Mouse (Mus musculus): Measurements from ENCODE around the gene Cope. TPM values are rescaled to one million over a fixed set of nuclear protein-coding genes. Genes with fewer than 3 reads are reported as not detected.

The Cope gene
- total and polyA plus RNA-seq, 3 experiments: 134 to 243 (median 191) TPM

GRCm38 (mm10) chr8:70359411-70359810, 57.1 kb downstream of the Cope start:
- no peak overlapping the region for H3K9ac ChIP-seq (ENCODE audit: insufficient read depth, low read depth)
- peaks cover 1 to 2% of the 10 kb centered on the region in 2 experiments; a peak in 3 of 4 replicates for H3K4me1 ChIP-seq (ENCODE audit: control insufficient read depth in 1 of 2, insufficient read depth in 2 of 2)
- H3K27me3 ChIP-seq (replicated peaks): peaks cover 9% of the 10 kb centered on the region
- in situ Hi-C loops (cut with MboI; ENCODE audit: low pct_ligation_motif_present, low pct_unique_long_range_greater_than_20kb, low sequenced_read_pairs) (no loop called here), dilution Hi-C loops (cut with MboI; ENCODE audit: extremely low pct_ligation_motif_present, extremely low pct_unique_long_range_greater_than_20kb, low sequenced_read_pairs) (no loop called here)
- H3K9me3 ChIP-seq (replicated peaks; ENCODE audit: low read length): peaks cover 4% of the 10 kb centered on the region
- no peak overlapping the region for H3K27ac ChIP-seq (ENCODE audit: insufficient read depth, low read depth)
- no peak for DNase-seq (ENCODE audit: extremely low read depth)
- no peak overlapping the region for H3K4me2 ChIP-seq (ENCODE audit: insufficient read depth, low read depth, poor library complexity, severe bottlenecking)
- H3K4me3 ChIP-seq (replicated peaks in 1 of 3; ENCODE audit: low read depth in 2 of 3, low read length in 2 of 3, poor library complexity in 1 of 3): no peak overlapping the region
- no peaks in the 10 kb centered on the region for H3K79me2 ChIP-seq (replicated peaks; ENCODE audit: control insufficient read depth, extremely low read depth, insufficient read depth, poor library complexity, severe bottlenecking)
- H3K36me3 ChIP-seq (replicated peaks in 1 of 2; ENCODE audit: control insufficient read depth in 1 of 2, insufficient read depth in 1 of 2, low read length in 1 of 2): no peaks in the 10 kb centered on the region
- TF ChIP-seq E2F4 (IDR thresholded peaks at IDR 0.05; ENCODE audit: insufficient replicate concordance, low read depth, low read length): no peak
- no peak for TF ChIP-seq ZMIZ1 (IDR thresholded peaks at IDR 0.05; ENCODE audit: low read depth, low read length)
- no peak for TF ChIP-seq PAX5 (IDR thresholded peaks at IDR 0.05; ENCODE audit: low read length)
- TF ChIP-seq ETS1 (conservative IDR thresholded peaks at IDR 0.05; ENCODE audit: low read depth, low read length): no peak

- Histone ChIP-seq H3K27ac (ENCODE audit: insufficient read depth, low read depth) (no peak overlapping the region), H3K9ac (ENCODE audit: insufficient read depth, low read depth) (no peak overlapping the region), H3K79me2 (replicated peaks; ENCODE audit: control insufficient read depth, extremely low read depth, insufficient read depth, poor library complexity, severe bottlenecking) (no peaks in the 10 kb centered on the region), H3K4me3 (replicated peaks in 1 of 3; ENCODE audit: low read depth in 2 of 3, low read length in 2 of 3, poor library complexity in 1 of 3) (no peak overlapping the region), H3K4me1 (ENCODE audit: control insufficient read depth in 1 of 2, insufficient read depth in 2 of 2) (peaks cover 0 to 2% of the 10 kb centered on the region in 2 experiments; a peak in 1 of 4 replicates), H3K27me3 (replicated peaks) (peaks cover 9% of the 10 kb centered on the region), H3K9me3 (replicated peaks; ENCODE audit: low read length) (peaks cover 4% of the 10 kb centered on the region), H3K36me3 (replicated peaks in 1 of 2; ENCODE audit: control insufficient read depth in 1 of 2, insufficient read depth in 1 of 2, low read length in 1 of 2) (no peaks in the 10 kb centered on the region), H3K4me2 (ENCODE audit: insufficient read depth, low read depth, poor library complexity, severe bottlenecking) (no peak overlapping the region)
- dilution Hi-C loops (cut with MboI; ENCODE audit: extremely low pct_ligation_motif_present, extremely low pct_unique_long_range_greater_than_20kb, low sequenced_read_pairs): no loop called here
- in situ Hi-C loops (cut with MboI; ENCODE audit: low pct_ligation_motif_present, low pct_unique_long_range_greater_than_20kb, low sequenced_read_pairs): no loop called here
- peak; percentile 33 for DNase-seq (ENCODE audit: extremely low read depth)
- TF ChIP-seq MAX (IDR thresholded peaks at IDR 0.05; ENCODE audit: low read length) (no peak), CTCF (conservative IDR thresholded peaks at IDR 0.05 in 1 of 2, IDR thresholded peaks at IDR 0.05 in 1 of 2; ENCODE audit: low read depth in 2 of 2, low read length in 2 of 2) (peak in 1 of 2 experiments; percentile 46; a peak in 2 of 4 replicates), MYC (IDR thresholded peaks at IDR 0.05; ENCODE audit: low read depth, low read length) (no peak), RAD21 (IDR thresholded peaks at IDR 0.05; ENCODE audit: low read depth, low read length) (peak; percentile 16), JUN (IDR thresholded peaks at IDR 0.05; ENCODE audit: insufficient read depth, low read depth, low read length) (no peak), IRF4 (IDR thresholded peaks at IDR 0.05; ENCODE audit: low read depth, low read length) (no peak), USF2 (conservative IDR thresholded peaks at IDR 0.05; ENCODE audit: low read depth, low read length) (no peak), USF1 (IDR thresholded peaks at IDR 0.05; ENCODE audit: low read depth, low read length) (no peak), ELF1 (IDR thresholded peaks at IDR 0.05; ENCODE audit: low read depth, low read length) (no peak), SMC3 (IDR thresholded peaks at IDR 0.05; ENCODE audit: low read depth, low read length) (peak; percentile 27)
Measured at GRCm38 (mm10) chr8:70360769-70361168, 58.5 kb downstream of the Cope start.
